Mouse (Mus musculus): Measurements from ENCODE around the gene Abi1.

DNA sequence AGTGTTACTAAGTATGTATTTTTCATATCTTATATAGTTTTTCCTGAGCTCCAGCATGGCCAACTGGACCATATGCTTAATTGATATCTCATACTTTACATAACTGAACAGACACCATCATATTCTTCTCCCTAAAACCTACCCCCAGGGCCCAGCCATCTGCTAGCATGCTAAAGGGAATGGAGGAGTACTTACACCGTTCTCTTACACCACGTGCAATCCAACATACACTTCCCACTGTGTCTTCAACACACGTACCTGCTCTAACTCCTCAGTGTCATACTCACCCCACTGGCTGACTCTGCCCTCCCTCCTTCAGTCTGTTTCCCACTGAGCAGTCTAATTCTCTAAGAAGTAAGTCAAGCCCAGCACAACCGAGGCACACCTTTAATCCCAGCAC is 11.2 kb downstream of the Abi1 start:
- TF ChIP-seq CTCF (IDR thresholded peaks at IDR 0.05; ENCODE audit: control insufficient read depth, insufficient read depth, insufficient read length) = no peak
- TF ChIP-seq USF1 (IDR thresholded peaks at IDR 0.05; ENCODE audit: low read depth) = no peak
- TF ChIP-seq MYOD1 (IDR thresholded peaks at IDR 0.05; ENCODE audit: control insufficient read depth, insufficient read length, low read depth) = no peak
- no peak for TF ChIP-seq MAX (IDR thresholded peaks at IDR 0.05)

Measured in C2C12 (cell line).